Mouse (Mus musculus): ENCODE results near the gene 2010315B03Rik. TPM values are rescaled to one million over a fixed set of nuclear protein-coding genes. Genes with fewer than 3 reads are reported as not detected.
"Not testable (repeated sequence)": the region's sequence is repeated elsewhere in the genome, so short reads cannot be mapped to it uniquely, and the experiment has no call there.

Gene 2010315B03Rik
- polyA plus RNA-seq, 1 experiment, result 2.1 TPM

GRCm38 (mm10) chr9:124257200-124258066 is 55.1 kb downstream of the 2010315B03Rik start:
- Histone ChIP-seq H3K36me3 (ENCODE audit: control insufficient read depth, insufficient read depth, low read length) (no peaks in the 10 kb centered on the region), H3K27me3 (ENCODE audit: control insufficient read depth, insufficient read depth, low read length) (no peaks in the 10 kb centered on the region), H3K4me1 (ENCODE audit: control insufficient read depth, insufficient read depth, insufficient read length) (no peaks in the 10 kb centered on the region), H3K27ac (ENCODE audit: insufficient read depth, low read length) (no peak overlapping the region), H3K4me3 (ENCODE audit: extremely low read depth, insufficient read depth, insufficient read length) (no peak overlapping the region)
- TF ChIP-seq POLR2A (IDR thresholded peaks at IDR 0.05; ENCODE audit: low read depth, low read length) (no peak), CTCF (IDR thresholded peaks at IDR 0.05; ENCODE audit: extremely low read depth, insufficient read depth, insufficient read length, insufficient replicate concordance) (peak; percentile 0; the same call in 1 of the 2 replicates)
- peak; percentile 33 to 84 for DNase-seq (ENCODE audit: low read depth in 1 of 2, low spot score in 2 of 2)
- WGBS, result 56% methylated on average over 1 of the region's 1 CpGs

GRCm38 (mm10) chr9:124256271-124257199 is 56.0 kb downstream of the 2010315B03Rik start:
- H3K36me3 ChIP-seq (ENCODE audit: control insufficient read depth, insufficient read depth, low read length); H3K4me1 ChIP-seq (ENCODE audit: control insufficient read depth, insufficient read depth, insufficient read length); H3K27ac ChIP-seq (ENCODE audit: insufficient read depth, low read length); H3K27me3 ChIP-seq (ENCODE audit: control insufficient read depth, insufficient read depth, low read length); H3K4me3 ChIP-seq (ENCODE audit: extremely low read depth, insufficient read depth, insufficient read length): not testable (repeated sequence)
- DNase-seq (ENCODE audit: low read depth in 1 of 2, low spot score in 2 of 2), result peak; percentile 37 to 50
- WGBS, result 8% methylated on average over 1 of the region's 1 CpGs

GRCm38 (mm10) chr9:124251438-124251837 is 61.1 kb downstream of the 2010315B03Rik start:
- H3K4me1 ChIP-seq (ENCODE audit: control insufficient read depth, insufficient read depth, insufficient read length), result no peaks in the 10 kb centered on the region
- DNase-seq (ENCODE audit: low read depth in 1 of 2, low spot score in 2 of 2), result no peak
- no peaks in the 10 kb centered on the region for H3K27me3 ChIP-seq (ENCODE audit: control insufficient read depth, insufficient read depth, low read length)
- no peak overlapping the region for H3K27ac ChIP-seq (ENCODE audit: insufficient read depth, low read length)
- no peaks in the 10 kb centered on the region for H3K36me3 ChIP-seq (ENCODE audit: control insufficient read depth, insufficient read depth, low read length)
- TF ChIP-seq CTCF (IDR thresholded peaks at IDR 0.05; ENCODE audit: extremely low read depth, insufficient read depth, insufficient read length, insufficient replicate concordance), result no peak
- TF ChIP-seq POLR2A (IDR thresholded peaks at IDR 0.05; ENCODE audit: low read depth, low read length), result no peak
- H3K4me3 ChIP-seq (ENCODE audit: extremely low read depth, insufficient read depth, insufficient read length), result no peak overlapping the region

Other genes with a start within 250 kb of the 2010315B03Rik start
- 3.7 TPM in 2 replicates for gene Ccr2, start 210.7 kb downstream of the 2010315B03Rik start, polyA plus RNA-seq (2012; rRNA removed)
- gene Ccr5, start 191.2 kb downstream of the 2010315B03Rik start, polyA plus RNA-seq (2012; rRNA removed), result 1.1 and 2.0 TPM in 2 replicates
- 265 and 332 TPM in 2 replicates for gene Ppp2r3d, start 164.2 kb upstream of the 2010315B03Rik start, polyA plus RNA-seq (2012; rRNA removed)
- gene Gm21836, start 181.1 kb upstream of the 2010315B03Rik start, polyA plus RNA-seq (2012; rRNA removed), result not detected in 2 replicates

All from spleen, adult 2 months (tissue).